Mouse (Mus musculus) activated CD4-positive, CD25-positive, alpha-beta regulatory T cell, adult 4 months (primary cell): ENCODE results near the gene Drg1. TPM values are rescaled to one million over a fixed set of nuclear protein-coding genes. Genes with fewer than 3 reads are reported as not detected.

Experiments used
- ATAC-seq: one replicate; pipeline ENCODE4 v1.8.0; 2017
- polyA plus RNA-seq, 2 experiments: library from polyadenylated mRNA; unstranded; fragments of 100-300 nt; shearing (Covaris generic); gene quantifications; one replicate each; pipeline ENCODE4 v1.2.1; 2017

Drg1 gene
- polyA plus RNA-seq, 2 experiments from 2014 or later: 166 to 178 TPM

DNA sequence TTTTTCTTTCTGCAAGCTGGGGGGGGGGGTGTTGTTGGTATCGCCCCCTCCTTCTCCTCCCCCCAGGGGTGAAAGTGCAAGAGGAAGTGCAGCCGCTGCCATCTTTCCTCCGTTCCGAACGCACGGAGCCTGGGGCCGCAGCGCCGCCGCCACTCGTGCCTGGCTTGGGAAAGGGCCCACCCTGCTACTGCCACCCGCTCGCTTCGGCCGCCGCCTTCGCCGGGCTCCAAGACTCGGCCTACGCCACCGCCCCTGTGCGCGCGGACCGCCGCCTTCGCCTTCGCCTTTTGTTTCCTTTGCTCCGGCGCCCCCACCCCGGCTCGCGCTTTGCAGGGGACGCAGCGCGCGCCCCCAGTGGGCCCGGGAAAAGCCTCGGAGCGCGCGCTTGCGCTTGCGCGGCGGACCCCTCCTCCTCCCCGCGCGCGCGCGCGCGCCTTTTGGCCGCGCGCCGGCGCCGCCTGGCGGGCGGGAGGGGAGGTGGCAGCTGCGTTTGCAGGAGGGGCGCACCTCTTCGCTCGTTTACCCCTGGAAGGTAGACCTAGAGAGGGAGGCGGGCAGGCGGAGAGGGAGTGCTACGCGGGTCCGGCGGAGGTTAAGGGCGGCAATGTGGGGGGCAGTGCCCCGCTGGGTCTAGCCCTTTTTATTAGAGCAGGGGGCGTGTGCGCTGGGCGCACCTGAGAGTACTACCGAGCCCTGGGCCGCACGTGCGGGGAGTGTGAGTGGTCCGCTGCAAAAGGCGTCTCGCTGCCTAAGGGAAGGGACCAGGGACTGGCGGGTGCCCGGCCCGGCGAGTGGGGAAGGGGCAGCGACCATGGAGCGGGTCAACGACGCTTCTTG, 23.8 kb upstream of the Drg1 start:
- ATAC-seq: peak; percentile 56

DNA sequence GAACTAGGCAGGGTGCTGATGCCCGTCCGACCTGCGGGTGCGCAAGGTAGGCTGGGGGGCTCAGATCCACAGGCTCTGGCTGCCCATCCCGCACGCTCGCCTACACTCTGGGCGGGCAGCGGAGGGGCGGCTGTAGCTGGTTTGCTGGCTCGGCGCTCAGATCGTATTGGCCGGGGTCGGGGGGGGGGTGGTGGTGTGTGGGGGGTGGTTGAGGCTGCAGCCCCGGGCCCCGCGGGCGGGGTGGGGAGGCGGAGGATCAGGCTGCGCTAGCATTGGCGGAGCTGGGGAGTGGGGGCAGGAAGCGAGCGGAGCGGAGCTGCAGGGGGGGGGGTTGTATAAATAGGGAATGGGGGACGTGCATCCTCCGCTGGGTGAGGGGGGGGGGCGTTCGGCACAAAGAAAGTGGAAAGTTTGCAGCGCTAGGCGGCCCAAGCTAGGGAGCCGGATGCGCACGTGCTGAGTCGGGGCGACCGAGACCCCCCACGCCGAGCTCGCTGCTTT, 23.1 kb upstream of the Drg1 start:
- ATAC-seq: peak; percentile 35

DNA sequence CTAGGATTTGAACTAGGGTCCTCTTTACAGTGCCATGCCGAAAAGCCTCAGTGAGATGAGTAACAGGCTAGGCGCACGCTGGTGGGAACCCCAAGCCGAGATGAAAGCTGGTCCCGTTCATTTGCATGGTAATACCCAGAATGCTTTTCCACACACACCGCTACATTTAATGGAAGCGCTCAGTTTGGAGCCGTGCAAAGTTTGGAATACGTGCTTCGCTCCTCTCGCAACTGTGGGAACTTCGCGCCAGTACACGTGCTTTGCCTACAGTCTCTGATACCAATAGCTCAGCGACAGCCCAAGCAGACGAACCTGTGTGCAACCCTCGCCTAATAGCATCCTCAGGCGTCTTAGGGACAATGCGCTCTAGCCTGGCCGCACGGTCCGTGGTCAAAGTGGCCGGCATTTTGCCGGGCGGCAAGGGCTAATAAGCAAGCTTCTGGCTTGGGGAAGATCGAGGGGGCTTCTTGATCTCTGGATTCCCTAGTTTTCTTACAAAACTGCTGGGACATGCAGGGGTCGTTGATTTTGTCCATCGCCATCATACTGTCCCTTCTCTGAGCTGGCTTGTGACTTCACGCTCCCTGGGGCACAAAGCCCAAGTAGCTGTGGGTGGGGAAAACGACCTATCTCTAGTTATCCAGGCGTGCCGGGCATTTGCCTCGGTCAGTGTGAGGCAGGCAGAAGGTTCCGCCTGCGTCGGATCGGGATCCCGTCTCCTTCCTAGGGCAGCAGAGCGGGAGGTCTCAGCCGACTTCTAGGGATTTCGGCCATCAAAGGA, 22.5 kb upstream of the Drg1 start, which contains the start of gene Patz1:
Gene Patz1 (plus strand): TSS at position 354 of the 781 bp plus-strand sequence.
- no peak for ATAC-seq

DNA sequence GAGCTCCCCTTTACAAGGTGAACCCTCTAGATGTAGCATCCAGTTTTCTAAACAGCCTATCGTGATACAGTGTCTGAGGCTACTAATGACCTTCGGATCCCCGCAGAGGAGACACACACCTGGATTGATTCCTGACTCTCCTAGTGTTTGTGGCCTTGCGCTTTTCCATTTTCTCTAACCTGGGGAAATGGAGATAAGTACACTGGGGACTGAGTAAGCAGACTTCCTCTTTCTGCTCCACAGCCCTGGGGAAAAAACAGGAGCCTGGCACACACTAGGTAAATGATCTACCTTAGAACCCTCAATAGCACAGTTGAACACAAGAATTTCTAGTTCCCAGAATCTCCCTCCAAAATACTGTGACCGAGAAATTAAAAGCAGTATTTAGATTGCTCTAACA, 21.7 kb upstream of the Drg1 start:
- no peak for ATAC-seq

DNA sequence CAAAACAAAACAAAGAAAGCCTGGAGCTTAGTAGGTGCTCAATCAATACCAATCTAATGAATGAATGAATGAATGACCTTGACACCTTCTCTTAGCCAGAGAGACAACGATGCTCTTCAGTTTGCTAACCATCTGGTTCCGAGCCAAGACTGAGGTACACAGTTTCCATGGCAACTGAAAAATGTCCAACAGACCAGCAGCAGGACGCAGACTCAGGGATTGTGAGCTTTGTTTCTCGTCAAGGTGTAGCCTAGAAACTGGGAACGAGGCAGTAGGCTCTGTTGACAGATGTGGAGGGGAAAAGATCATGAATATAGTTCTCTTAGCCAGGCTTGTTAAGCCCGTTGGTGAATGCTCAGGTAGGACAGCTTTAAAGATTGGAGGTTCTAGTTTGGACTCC, 20.9 kb upstream of the Drg1 start:
- no peak for ATAC-seq

DNA sequence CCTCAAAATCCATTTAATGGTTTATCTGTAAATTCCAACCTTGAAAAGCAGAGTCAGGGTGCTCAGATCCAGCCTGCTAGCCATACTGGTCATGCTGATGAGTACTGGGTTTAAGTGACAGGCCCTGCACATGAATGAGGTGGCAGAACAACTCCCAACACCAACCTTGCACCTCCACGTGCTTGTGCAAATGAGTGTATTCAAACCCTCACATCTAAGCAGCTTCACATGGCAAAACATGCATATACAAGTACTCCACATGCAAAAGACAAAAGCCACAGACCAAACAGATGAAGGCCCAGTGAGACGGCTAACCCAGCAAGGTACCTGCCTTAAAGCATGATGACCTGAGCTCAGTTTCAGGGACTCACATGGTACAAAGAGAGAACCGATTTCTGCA, 19.7 kb upstream of the Drg1 start:
- ATAC-seq: no peak

DNA sequence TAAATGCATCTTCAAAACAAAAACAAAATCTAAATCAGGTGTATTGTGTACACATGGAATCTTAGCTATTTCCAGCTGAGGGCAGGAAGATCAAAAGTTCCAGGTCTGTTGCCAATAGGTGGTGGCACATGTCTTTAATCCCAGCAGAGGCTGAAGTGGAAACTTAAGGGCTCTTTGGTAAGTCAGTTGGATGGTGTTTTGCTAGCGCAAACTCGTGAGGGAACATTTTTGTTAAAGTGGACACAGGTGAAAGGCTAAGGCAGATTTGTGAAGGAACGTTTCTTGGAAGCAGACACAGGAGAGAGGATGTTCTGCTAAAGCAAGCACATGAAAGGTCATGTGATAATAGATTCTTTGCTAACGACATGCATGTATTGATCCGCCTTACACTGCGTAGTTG, 17.4 kb upstream of the Drg1 start:
- no peak for ATAC-seq

DNA sequence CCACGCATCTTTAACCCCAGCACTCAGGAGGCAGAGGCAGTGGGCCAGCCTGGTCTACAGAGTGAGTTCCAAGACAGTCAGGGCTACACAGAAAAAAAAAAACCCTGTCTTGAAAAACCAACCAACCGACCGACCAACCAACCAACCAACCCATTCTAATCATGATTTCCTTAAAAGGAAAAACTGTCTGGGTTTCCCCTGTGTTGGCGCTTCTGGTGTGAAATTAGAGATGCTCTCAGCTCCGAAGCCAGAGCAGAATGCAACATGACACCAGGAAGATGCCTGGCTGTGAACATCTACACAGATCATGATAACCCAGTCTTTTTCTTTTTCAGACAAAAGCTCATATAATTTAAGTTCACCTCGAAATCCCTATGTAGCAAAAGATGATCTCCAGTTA, 16.7 kb upstream of the Drg1 start:
- ATAC-seq: no peak

DNA sequence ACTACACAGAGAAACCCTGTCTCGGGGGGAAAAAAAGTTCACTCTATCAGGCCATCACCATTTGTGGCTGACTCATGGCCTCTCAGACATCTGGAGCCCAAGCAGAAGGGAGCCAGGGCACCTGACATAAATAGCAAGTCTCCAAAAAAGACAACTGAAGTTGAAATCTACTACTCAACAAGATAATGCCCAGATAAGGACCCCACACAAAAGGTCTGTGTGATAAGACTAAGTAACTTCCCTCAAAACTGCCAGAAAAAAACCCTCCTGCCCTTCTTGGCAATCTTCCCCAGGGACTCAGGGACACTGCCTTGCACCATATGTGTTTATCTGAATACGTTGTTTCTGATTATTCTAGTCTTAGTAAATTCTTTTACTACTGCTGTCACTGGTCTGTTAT, 13.5 kb upstream of the Drg1 start:
- ATAC-seq: no peak

DNA sequence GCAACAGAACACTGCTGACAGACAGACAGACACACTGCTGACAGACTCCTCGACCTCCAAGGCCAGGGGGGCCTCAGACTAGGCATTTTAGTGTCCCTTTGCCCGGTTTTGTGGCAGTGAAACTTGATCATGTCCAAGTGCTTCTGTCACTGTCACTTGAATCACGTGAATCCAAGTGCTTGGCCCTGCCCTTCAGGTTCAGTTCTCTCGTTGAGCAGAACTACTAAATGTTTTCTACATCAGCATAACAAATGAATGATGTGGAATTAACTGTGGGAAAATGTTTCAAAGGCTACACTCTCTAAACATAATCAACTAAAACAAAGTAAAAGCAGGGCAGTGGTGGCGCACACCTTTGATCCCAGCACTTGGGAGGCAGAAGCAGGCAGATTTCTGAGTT, 12.1 kb upstream of the Drg1 start:
- no peak for ATAC-seq

DNA sequence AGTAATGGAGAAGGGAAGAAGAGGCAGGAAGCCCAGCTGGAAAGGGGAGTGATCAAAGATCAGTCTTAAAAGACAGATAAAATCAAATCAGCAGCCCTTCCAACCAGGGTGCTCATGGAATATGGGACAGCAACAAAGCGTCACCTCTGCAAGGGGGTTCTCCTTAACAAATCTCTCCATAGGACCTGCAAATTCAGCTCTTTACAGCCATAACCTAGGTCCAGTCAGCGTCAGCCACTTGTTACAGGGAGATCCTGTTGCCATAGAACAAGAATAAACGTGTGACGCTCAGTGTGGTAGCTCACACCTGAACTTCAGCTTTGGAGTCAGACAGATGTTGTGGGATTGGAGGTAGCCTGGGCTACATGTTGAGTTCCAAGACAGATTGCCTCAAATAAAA, 3.0 kb upstream of the Drg1 start:
- no peak for ATAC-seq

DNA sequence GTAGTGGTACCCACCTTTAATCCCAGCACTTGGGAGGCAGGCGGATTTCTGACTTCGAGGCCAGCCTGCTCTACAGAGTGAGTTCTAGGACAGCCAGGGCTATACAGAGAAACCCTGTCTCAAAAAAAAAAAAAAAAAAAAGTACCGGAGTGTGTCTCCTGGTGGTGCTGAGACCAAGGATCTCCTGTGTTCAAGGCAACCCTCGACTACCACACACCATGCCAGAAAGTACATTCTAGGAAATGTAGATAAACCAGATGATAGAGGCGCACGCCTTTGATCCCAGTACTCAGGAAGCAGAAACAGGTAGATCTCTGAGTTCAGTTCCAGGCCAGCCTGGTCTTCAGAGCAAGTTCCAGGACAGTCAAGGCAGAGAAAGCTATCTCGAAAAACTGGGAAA, 918 bp upstream of the Drg1 start:
- ATAC-seq: no peak

DNA sequence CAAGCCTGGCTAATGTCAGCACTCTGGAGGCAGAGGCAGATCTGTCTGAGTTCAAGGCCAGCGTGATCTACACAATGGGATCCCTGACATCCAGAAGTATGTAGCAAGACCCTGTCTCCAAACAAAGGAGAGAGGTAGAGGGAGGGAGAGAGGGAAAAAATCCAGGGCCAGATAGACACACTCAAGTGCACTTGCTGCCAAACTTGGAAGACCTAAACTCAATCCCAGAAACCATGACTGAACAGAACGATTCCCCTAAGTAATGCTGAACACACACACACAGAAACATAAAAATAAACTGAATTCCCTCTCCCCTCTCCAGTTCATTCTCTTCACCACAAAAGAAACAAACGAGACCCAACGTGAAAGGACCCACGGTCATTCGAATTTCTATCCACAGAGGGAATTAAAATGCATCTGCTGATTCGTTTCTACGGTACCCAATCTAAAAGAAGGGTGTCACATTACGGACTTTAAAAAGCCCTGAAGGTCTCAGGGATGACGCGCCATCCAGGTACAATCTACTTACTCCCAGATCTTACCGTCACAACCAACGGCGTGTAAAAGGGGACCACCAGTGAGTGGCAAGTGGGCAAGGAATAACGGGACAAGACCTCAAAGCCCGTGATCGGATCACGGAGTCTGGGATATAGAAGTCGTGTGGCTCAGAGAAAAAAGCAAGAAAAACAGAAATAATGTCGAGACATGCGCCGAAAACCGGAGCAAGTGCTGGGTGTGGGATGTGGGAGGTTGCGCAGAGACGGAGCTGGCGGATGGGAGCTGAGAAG, 730 bp downstream of the Drg1 start:
- ATAC-seq: no peak

DNA sequence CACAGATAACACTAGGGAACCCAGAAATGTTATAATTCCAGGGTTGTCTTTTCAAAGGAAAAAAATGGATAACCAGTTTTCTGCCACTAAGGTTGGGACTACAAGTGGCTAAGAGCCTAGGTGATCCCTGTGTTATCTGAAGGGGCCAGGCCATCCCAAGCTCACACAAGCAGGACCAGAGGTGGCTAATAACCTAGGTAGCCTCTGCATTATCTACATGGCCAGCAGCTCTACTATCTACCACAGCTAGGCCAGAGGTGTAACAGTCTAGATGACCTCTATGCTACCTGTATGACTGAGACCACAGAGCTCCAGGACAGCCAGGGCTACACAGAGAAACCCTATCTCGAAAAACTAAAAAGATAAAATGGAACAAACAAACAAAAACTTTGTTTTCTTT, 6.7 kb downstream of the Drg1 start:
- no peak for ATAC-seq

DNA sequence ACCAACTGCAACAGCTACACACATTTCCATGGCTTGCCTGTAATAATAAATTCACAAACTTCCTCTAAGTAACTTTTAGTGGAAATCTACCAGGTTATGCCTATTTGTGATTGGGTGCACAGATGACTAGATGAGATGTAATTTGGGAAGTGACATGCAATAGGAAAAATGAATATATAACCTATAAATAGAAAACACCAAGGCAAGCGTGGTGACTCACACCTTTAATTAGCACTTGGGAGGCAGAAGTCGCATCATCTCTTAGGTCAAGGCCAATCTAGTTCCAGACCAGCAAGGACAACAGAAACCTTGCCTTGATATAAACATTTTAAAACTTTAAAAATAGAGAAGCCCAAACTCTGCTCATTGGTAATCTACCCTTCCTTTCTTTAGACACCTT, 18.8 kb downstream of the Drg1 start:
- no peak for ATAC-seq

DNA sequence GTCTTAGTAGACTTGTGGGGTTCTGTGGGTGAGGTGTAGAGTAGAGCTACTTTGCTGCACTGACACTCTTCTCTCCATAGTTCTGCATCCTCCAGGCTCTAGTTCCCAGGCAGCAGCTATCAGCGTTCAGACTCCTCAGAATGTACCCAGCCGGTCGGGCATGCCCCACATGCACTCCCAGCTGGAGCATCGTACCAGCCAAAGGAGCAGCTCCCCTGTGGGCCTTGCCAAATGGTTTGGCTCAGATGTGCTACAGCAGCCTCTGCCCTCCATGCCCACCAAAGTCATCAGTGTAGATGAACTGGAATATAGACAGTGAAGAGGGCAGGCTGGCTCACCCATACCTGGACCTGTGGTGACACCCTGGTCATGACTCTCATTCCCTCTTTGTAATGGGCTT, 22.4 kb downstream of the Drg1 start:
- ATAC-seq: no peak

DNA sequence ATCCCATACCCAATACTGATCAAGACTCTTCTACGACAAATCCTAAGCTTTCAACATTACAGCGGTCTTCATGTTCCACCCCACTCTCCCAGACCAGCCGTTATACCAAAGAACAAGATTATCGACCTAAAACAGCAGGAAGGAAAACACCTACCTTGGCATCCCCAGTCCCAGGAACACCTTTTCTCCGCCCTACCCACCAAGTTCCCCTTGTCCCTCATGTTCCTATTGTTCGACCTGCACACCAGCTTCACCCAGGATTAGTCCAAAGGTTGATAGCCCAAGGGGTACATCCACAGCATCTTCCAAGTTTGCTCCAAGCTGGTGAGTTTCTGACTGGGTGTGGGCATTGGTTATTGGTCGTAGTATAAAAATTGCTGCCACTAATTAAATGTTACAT, 23.8 kb downstream of the Drg1 start:
- ATAC-seq: no peak

DNA sequence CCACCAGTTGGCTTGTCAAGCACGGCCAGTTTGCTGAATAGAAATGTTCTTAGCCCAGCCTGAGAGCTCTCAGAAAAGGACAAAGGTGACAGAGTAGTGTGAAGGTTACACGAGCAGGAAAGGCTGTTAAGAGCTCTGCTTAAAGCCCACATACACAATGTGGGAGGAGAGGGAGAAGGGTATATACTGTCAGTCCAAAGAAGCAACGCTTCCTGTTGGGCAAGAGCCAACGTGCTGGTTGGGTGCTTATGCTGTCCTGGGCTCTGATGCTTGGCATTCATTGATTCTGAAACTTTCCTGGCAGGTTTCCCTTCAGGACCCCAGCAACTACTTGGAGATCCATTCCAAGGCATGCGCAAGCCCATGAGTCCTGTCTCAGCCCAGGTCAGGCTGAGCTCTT, 30.9 kb downstream of the Drg1 start:
- no peak for ATAC-seq

DNA sequence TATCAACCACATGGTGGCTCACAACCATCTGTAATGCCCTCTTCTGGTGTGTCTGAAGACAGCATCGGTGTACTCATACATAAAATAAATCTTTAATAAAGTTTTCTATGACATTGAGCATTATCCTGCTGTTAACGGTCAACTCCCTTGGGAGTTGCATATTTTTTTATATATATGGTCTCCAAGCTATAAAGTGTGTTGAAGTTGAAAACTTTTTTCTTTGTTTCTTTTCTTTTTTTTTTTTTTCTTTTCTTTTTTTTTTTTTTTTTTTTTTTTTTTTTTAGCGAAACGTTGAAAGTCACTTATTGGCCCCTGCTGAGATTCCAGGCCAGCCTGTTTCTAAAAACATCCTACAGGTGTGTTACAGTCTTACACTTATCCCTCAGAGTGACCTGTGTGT, 32.5 kb downstream of the Drg1 start:
- ATAC-seq: no peak

DNA sequence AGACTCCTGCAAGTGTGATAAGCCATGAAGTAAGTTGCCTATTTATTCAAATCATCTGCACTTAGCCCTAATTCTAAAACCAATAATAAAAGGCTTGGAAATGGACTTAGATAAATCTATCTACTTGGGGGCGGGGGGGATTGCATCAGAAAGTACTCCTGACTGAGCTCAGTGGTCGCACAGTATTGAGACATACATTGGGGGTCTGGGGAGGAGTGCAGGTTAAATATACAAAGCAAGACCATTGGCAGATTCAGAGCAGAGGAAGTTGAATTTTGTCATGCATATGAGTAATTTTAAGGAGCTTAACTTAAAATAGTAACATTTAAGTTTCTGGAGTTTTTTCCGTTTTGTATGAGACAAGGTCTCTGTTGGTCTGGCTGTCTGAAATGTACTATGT, 34.0 kb downstream of the Drg1 start:
- no peak for ATAC-seq

DNA sequence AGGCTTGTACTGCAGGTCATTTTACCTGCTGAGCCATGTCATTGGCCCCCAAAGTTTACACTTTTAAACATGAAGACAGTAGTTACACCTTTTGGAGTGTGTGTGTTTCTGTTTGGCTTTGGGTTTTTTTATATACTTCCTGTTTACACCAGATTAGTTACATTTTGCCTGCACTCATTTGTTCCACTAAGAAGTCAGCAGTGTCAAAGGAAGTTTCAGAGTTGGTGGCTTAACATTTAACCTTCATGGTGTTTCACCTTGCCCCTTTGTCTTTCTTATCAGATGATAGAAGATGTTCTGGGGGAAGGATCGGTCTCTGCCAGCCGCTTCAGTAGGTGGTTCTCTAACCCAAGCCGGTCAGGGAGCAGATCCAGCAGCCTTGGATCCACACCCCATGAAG, 39.1 kb downstream of the Drg1 start:
- peak; percentile 86 for ATAC-seq

DNA sequence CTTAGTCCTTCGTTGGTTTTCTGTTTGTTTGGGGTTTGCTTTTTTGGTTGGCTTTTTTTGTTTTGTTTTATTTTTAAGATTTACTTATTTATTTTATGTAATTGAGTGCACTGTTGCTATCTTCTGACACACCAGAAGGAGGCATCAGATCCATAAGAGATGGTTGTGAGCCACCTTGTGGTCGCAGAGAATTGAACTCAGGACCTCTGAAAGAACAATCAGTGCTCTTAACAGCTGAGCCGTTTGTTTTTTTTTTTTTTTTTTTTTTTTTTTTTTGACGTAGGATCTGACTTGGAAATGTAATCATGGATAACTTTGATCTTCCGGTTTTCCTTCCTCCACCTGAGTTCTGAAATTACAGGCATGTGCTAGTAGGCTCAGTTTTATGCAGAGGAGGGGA, 43.1 kb downstream of the Drg1 start:
- ATAC-seq: no peak

DNA sequence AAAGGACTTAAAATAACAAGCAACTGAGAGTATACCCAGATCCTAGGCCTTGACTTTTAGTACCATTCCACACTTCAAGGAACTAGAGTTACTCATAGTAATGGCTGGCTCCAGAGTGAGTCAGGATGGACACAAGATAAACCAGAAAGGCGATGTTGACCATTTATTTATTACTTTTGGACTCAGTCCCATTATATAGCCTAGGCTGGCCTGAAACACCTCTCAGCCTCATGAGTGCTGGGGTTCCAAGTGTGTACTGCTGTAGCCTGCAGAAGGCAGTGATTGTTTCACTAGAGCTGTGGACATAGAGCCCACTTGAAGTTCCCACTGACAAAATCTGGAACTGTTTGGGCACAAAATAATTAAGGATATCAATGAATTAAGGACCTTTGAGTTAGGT, 53.7 kb downstream of the Drg1 start:
- ATAC-seq: no peak
